Mouse (Mus musculus): ENCODE results near the gene Exosc10. TPM values are rescaled to one million over a fixed set of nuclear protein-coding genes. Genes with fewer than 3 reads are reported as not detected.

Gene Exosc10
- polyA plus RNA-seq, 2 experiments from 2014 or later, result 92.7 to 146 TPM

DNA sequence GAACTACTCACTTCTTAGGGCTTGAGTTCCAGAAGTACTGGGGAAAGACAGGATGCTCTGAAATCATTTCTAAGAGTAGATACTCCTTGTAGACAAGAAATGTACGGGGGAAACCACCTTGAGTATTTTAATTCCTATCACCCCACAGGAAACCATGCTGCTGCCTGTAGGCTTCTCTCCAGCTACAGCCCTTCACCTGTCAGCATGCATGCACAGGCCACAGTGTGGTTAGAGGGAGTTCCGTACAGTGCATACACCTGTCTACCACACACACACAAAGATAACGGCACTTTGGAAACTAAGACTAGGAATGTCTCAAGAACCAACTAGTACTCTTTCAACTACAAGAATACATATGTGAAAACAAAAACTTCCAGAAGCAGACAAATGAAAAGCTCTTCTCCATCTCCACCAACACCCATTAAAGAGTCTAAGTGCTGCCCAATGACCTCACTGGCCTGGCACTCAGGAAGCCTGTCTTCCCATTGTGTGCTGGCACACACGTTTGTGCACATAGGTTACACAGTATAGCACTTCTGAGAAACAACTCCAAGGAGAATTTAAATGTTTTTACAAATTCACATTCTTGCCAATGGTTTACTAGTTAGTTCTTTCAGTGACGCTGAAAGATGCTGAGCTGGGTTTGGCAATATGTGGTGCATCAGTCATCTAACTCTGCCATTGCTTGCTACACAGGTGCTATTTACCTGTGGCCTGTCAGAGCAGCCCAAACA lies 52.6 kb downstream of the Exosc10 start:
- no peak for ATAC-seq

DNA sequence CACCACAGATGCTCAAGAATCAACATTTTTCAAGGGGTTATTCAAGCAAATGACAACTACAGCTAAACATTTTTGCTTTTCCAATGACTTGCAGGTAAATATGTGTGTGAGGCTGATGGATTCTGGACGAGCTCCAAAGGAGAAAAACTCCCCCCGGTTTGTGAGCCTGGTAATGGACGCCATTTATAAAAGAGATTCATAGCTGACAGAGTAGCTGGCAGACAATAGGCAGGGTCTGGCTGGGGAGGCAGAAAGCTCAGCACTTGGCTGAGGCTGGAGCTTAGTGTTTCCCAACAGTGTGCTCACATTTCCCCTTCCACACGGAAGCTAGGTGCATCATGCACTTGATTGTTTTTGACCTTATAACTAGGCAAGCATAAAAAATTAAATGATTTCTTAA lies 54.3 kb downstream of the Exosc10 start:
- no peak for ATAC-seq

DNA sequence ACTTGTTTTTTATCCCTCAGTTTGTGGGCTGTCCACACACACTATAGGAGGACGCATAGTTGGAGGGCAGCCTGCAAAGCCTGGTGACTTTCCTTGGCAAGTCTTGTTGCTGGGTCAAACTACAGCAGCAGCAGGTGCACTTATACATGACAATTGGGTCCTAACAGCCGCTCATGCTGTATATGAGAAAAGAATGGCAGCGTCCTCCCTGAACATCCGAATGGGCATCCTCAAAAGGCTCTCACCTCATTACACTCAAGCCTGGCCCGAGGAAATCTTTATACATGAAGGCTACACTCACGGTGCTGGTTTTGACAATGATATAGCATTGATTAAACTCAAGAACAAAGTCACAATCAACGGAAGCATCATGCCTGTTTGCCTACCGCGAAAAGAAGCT lies 55.5 kb downstream of the Exosc10 start:
- ATAC-seq, result no peak

DNA sequence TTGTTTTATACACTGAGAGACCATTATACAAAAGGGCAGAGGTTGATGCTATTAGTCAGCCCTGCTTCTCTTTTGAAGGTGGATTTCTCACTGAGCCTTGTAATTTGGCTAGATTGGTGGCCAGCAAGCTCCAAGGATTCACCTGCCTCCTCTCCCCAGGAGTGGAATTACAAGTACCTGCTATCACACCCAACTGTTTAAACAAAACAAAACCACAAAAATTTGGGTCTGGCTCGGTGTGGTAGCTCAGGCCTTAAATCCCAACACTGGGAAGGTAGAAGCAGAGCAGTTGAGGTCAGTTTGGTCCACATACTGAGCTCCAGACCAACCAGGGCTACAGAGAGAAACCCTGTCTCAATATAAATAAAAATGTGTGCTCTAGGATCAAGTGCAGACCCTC lies 61.6 kb downstream of the Exosc10 start:
- no peak for ATAC-seq

DNA sequence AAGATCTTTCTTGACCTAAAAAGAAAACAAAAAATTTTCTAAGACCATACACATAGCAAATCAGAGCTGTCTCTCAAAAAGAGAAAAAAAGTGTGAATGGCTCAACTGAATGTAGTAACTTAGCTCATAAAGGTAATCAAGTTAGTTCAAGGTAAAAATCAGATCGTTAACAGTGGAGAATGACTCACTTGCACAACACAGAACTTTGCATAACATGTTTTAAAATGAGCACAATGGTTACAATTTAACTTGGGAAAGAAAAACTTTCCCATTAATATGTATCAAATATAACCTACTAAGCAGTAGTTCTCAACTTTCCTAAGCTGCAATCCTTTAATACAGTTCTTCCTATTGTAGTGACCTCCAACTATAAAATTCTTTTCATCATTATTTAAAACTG lies 62.5 kb downstream of the Exosc10 start:
- ATAC-seq, result no peak

DNA sequence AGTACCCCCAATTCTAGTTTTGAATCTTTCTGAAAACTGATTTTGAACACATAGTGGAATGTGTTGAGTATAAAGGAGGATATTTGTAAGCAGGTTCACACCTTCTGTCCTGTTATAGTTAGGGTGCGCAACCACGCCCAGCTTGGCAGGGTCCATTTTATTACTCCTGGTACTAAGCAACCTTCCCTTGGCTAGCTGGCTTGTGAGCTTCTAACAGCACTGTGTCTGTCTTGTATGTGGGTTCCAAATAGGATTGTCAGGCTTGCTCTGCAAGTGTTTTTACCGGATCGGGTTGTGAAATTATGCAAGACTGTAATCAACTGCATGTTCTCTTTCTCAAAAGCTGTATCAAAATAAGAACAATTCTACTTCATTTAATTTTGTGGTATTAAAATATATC lies 64.3 kb downstream of the Exosc10 start:
- ATAC-seq, result no peak

DNA sequence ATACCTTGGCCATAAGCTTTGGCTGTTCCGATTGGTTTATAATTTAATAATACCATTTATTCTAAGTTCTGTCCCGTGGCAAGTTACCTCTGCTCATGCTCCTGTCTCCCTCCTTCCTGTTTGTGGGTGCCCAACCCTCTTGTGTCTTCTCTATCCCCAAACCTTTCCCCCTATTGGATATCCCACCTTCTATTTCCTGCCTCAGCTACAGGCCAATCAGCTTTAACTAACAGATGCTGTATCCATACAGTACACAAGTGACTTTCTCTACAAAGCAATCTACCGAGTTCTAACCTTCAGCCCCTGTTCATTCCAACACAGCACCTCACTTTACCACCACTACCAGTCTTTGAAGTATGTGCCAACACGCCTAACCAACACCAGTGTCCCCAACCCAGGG lies 65.4 kb downstream of the Exosc10 start:
- ATAC-seq, result no peak

DNA sequence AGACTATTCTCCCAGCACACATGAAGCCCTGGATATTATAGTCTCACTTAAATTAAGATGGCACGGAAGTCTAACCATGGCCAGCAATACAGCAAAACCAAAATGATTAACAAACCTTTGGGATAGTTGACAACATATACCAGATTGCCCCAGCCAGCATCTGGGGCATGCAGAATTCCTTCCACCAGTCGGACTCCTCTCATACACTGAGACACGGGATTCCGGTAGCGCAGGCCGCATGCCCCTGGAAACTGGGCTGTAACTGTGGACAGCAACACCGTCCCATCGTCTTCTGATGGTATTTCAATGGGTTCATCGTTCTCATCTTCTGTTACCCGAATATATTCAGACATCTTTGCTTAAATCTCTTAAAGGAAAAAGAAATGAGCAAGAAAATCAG lies 66.8 kb downstream of the Exosc10 start:
- ATAC-seq, result no peak

DNA sequence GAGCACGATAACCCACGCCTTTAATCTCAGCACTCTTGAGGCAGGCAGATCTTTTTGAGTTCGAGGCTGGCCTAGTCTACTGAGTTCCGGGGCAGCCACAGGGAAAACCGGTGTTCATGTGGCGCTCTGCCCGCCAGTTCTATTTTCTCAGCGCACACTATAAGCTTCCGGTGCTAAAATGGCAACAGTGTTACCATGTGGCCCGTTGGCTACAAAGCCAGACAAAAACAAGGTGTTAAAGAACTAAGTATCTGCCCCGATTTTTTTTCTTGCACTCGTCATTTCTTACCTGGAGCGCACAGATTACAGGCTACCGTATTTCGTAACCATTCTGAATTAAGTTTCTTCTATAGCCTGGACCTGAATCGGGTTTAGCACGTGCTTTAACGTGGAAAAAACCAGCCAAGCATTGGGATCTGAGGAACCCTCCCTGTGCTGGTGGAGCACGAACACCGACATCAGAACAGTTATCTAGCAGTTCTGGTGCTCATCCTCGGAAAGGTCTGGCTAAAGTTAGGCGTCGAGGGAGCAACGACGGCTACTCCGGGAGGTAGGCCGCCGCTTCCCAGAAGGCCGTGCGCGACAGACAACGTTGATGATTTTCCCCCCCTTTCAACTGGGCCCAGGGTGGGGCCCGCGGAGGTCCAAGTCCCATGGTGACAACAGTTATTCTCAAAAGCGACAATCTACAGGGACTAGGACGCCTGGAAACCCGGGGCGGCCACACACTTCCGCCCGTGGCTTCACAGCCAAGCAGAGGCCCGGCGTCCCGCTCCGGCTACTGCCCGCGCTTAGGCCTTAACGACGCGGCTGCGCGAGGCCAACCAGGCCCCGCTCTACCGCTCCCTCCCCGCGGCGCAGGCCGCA lies 67.8 kb downstream of the Exosc10 start:
- ATAC-seq, result peak; percentile 45

DNA sequence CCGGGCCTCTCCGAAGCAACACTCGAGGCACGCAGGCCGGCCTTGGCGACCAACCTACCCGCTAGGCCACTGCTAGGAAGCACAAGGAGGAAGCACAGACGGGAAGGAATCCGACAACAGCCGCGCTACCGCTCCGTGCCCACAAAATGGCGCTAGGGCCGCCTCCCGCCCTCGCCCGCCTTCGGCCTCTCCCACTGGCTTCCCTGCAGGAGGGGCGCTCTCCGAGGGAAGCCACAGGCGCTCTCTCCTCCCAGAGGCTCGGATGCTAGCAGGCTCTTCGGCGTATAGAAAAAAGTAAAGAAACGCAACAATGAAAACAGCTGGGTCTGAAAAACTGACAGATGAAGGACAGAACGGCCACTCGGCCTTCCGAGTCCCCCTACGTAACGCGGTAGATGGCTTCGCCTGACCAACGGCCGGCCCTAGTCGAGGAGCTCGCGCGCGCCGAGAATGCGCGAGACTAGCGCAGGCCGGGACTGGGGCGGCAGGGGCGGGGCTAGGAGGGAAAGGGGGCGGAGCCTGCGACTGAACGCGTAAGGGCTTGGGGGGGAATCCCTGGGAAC lies 68.5 kb downstream of the Exosc10 start, which contains the start of gene Tardbp:
Gene Tardbp, minus strand, starts transcription at position 397 of the 563 bp plus-strand sequence.
- ATAC-seq, result peak; percentile 89

DNA sequence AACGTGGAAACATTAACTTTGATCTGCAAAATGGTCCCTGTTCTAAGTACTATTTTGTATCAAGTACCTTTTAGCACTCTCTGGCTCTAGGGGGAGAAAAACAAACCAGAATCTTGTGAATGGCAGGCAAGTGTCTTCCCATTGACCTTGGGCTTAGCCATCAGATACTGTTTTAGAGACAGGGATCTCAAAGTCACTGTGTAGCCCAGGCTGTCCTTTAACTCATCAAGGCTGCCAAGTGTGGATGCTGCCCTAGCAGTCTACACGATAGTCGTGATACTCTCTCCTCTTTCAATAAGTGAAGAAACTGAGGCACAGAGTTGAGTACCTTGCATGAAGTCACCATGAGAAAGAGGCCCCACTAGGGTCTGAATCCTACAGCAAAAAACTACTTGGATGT lies 69.0 kb downstream of the Exosc10 start:
- ATAC-seq, result no peak

Other genes with a start within 250 kb of the Exosc10 start
- 10 to 100 TPM in 1 of 2 experiments, 1 to 10 TPM in 1; 8.7 to 12.9 TPM for gene Ubiad1, start 113.7 kb upstream of the Exosc10 start, polyA plus RNA-seq (2017; shearing (Covaris generic))
- gene Mtor, start 109.8 kb upstream of the Exosc10 start, polyA plus RNA-seq (2017; shearing (Covaris generic)), result 10 to 100 TPM in 1 of 2 experiments, 1 to 10 TPM in 1; 7.9 to 13.0 TPM
- gene Angptl7, start 58.0 kb upstream of the Exosc10 start, polyA plus RNA-seq (2017; shearing (Covaris generic)), result under 1 TPM; 0.59 to 0.65 TPM
- gene Srm, start 33.1 kb downstream of the Exosc10 start, polyA plus RNA-seq (2017; shearing (Covaris generic)), result 1 to 10 TPM; 5.0 to 5.4 TPM
- under 1 TPM in 1 of 2 experiments, not detected in 1; 0.36 TPM for gene Masp2, start 44.1 kb downstream of the Exosc10 start, polyA plus RNA-seq (2017; shearing (Covaris generic))
- gene Tardbp, start 68.6 kb downstream of the Exosc10 start, polyA plus RNA-seq (2017; shearing (Covaris generic)), result 100 to 1,000 TPM; 158 to 201 TPM
- gene Gm572, start 84.9 kb downstream of the Exosc10 start, polyA plus RNA-seq (2017; shearing (Covaris generic)), result not detected
- 1 to 10 TPM; 1.0 to 1.9 TPM for gene Casz1, start 246.0 kb downstream of the Exosc10 start, polyA plus RNA-seq (2017; shearing (Covaris generic))

Measured in CD4-positive, CD25-positive, alpha-beta regulatory T cell, adult 4 months (primary cell).